Mouse (Mus musculus): ENCODE results near the gene Slamf6. TPM values are rescaled to one million over a fixed set of nuclear protein-coding genes. Genes with fewer than 3 reads are reported as not detected.

Slamf6 gene
- polyA plus RNA-seq, 1 experiment from 2014 or later = not detected

GRCm38 (mm10) chr1:171922844-171923243, 5.5 kb downstream of the Slamf6 start:
- ATAC-seq (ENCODE audit: insufficient number of reproducible peaks, low FRiP score) = no peak
- WGBS = 85% methylated on average over 5 of the region's 5 CpGs
- Histone ChIP-seq H3K27me3 (replicated peaks) (no peaks in the 10 kb centered on the region), H3K9ac (no peak overlapping the region), H3K9me3 (replicated peaks) (0 out of 2 replicates have a peak, but pooled peaks cover 2% of the 10 kb centered on the region), H3K36me3 (no peaks in the 10 kb centered on the region), H3K4me2 (no peak overlapping the region), H3K4me1 (replicated peaks) (0 out of 2 replicates have a peak, but pooled peaks cover 2% of the 10 kb centered on the region), H3K27ac (ENCODE audit: poor library complexity, severe bottlenecking) (no peak overlapping the region), H3K4me3 (no peak overlapping the region)

GRCm38 (mm10) chr1:171924900-171925299, 7.6 kb downstream of the Slamf6 start:
- 63% methylated on average over 3 of the region's 3 CpGs for WGBS
- Histone ChIP-seq H3K4me3 (no peak overlapping the region), H3K36me3 (no peaks in the 10 kb centered on the region), H3K4me2 (no peak overlapping the region), H3K9me3 (replicated peaks) (0 out of 2 replicates have a peak, but pooled peaks cover 2% of the 10 kb centered on the region), H3K4me1 (replicated peaks) (no peaks in the 10 kb centered on the region), H3K27me3 (replicated peaks) (no peaks in the 10 kb centered on the region), H3K27ac (ENCODE audit: poor library complexity, severe bottlenecking) (no peak overlapping the region), H3K9ac (no peak overlapping the region)
- ATAC-seq (ENCODE audit: insufficient number of reproducible peaks, low FRiP score) = no peak

GRCm38 (mm10) chr1:171933851-171934250, 16.5 kb downstream of the Slamf6 start:
- Histone ChIP-seq H3K4me2 (no peak overlapping the region), H3K9ac (no peak overlapping the region), H3K27me3 (replicated peaks) (no peaks in the 10 kb centered on the region), H3K36me3 (no peaks in the 10 kb centered on the region), H3K4me3 (no peak overlapping the region), H3K4me1 (replicated peaks) (no peaks in the 10 kb centered on the region; the same call in 1 of the 2 replicates), H3K9me3 (replicated peaks) (0 out of 2 replicates have a peak, but pooled peaks cover 2% of the 10 kb centered on the region), H3K27ac (ENCODE audit: poor library complexity, severe bottlenecking) (no peak overlapping the region)
- 21% methylated on average over 3 of the region's 3 CpGs for WGBS
- peak; percentile 64; the same call in 1 of the 2 replicates for ATAC-seq (ENCODE audit: insufficient number of reproducible peaks, low FRiP score)

- Histone ChIP-seq H3K4me2 (no peak overlapping the region), H3K4me1 (replicated peaks) (no peaks in the 10 kb centered on the region), H3K27me3 (replicated peaks) (no peaks in the 10 kb centered on the region), H3K9ac (no peak overlapping the region), H3K36me3 (no peaks in the 10 kb centered on the region), H3K4me3 (no peak overlapping the region), H3K9me3 (replicated peaks) (0 out of 2 replicates have a peak, but pooled peaks cover 2% of the 10 kb centered on the region), H3K27ac (ENCODE audit: poor library complexity, severe bottlenecking) (no peak overlapping the region)
- WGBS = 64% methylated on average over 14 of the region's 14 CpGs
- no peak for ATAC-seq (ENCODE audit: insufficient number of reproducible peaks, low FRiP score)
Measured at GRCm38 (mm10) chr1:171938952-171939948, 21.9 kb downstream of the Slamf6 start.

GRCm38 (mm10) chr1:171940626-171941025, 23.3 kb downstream of the Slamf6 start:
- Histone ChIP-seq H3K4me3 (no peak overlapping the region), H3K4me1 (replicated peaks) (no peaks in the 10 kb centered on the region), H3K9ac (no peak overlapping the region), H3K4me2 (no peak overlapping the region), H3K27ac (ENCODE audit: poor library complexity, severe bottlenecking) (no peak overlapping the region), H3K9me3 (replicated peaks) (0 out of 2 replicates have a peak, but pooled peaks cover 2% of the 10 kb centered on the region), H3K36me3 (no peaks in the 10 kb centered on the region), H3K27me3 (replicated peaks) (no peaks in the 10 kb centered on the region)
- 71% methylated on average over 6 of the region's 6 CpGs for whole genome bisulfite sequencing
- ATAC-seq (ENCODE audit: insufficient number of reproducible peaks, low FRiP score) = no peak

- Histone ChIP-seq H3K9me3 (replicated peaks) (no peaks in the 10 kb centered on the region), H3K9ac (no peak overlapping the region), H3K4me2 (no peak overlapping the region), H3K36me3 (no peaks in the 10 kb centered on the region), H3K4me1 (replicated peaks) (no peaks in the 10 kb centered on the region), H3K27ac (ENCODE audit: poor library complexity, severe bottlenecking) (no peak overlapping the region), H3K4me3 (no peak overlapping the region), H3K27me3 (replicated peaks) (no peaks in the 10 kb centered on the region)
- ATAC-seq (ENCODE audit: insufficient number of reproducible peaks, low FRiP score) = no peak
- 67% methylated on average over 6 of the region's 6 CpGs for WGBS
Measured at GRCm38 (mm10) chr1:171946447-171946995, 29.2 kb downstream of the Slamf6 start.

GRCm38 (mm10) chr1:171948161-171948945, 31.0 kb downstream of the Slamf6 start:
- Histone ChIP-seq H3K4me2 (no peak overlapping the region), H3K4me3 (no peak overlapping the region)
- ATAC-seq (ENCODE audit: insufficient number of reproducible peaks, low FRiP score) = no peak

GRCm38 (mm10) chr1:171948946-171949508, 31.7 kb downstream of the Slamf6 start:
- no peaks in the 10 kb centered on the region for H3K4me1 ChIP-seq (replicated peaks)
- no peak overlapping the region for H3K27ac ChIP-seq (ENCODE audit: poor library complexity, severe bottlenecking)
- no peak overlapping the region for H3K4me3 ChIP-seq
- no peak overlapping the region for H3K9ac ChIP-seq
- no peaks in the 10 kb centered on the region for H3K36me3 ChIP-seq
- no peak overlapping the region for H3K4me2 ChIP-seq
- WGBS = 81% methylated on average over 6 of the region's 6 CpGs
- no peaks in the 10 kb centered on the region; the same call in 1 of the 2 replicates for H3K9me3 ChIP-seq (replicated peaks)
- ATAC-seq (ENCODE audit: insufficient number of reproducible peaks, low FRiP score) = no peak
- no peaks in the 10 kb centered on the region for H3K27me3 ChIP-seq (replicated peaks)

More at GRCm38 (mm10) chr1:171948161-171948945, 31.0 kb downstream of the Slamf6 start:
- 75% methylated on average over 11 of the region's 11 CpGs for WGBS
- Histone ChIP-seq H3K9ac (no peak overlapping the region), H3K27ac (ENCODE audit: poor library complexity, severe bottlenecking) (no peak overlapping the region), H3K27me3 (replicated peaks) (no peaks in the 10 kb centered on the region), H3K36me3 (no peaks in the 10 kb centered on the region), H3K4me1 (replicated peaks) (no peaks in the 10 kb centered on the region), H3K9me3 (replicated peaks) (no peaks in the 10 kb centered on the region; the same call in 1 of the 2 replicates)

GRCm38 (mm10) chr1:171955071-171955470, 37.8 kb downstream of the Slamf6 start:
- ATAC-seq (ENCODE audit: insufficient number of reproducible peaks, low FRiP score) = no peak
- Histone ChIP-seq H3K9ac (no peak overlapping the region), H3K4me3 (no peak overlapping the region), H3K27me3 (replicated peaks) (no peaks in the 10 kb centered on the region), H3K36me3 (no peaks in the 10 kb centered on the region), H3K9me3 (replicated peaks) (no peaks in the 10 kb centered on the region; the same call in 1 of the 2 replicates), H3K4me1 (replicated peaks) (no peaks in the 10 kb centered on the region), H3K27ac (ENCODE audit: poor library complexity, severe bottlenecking) (no peak overlapping the region), H3K4me2 (no peak overlapping the region)
- 64% methylated on average over 6 of the region's 6 CpGs for WGBS

GRCm38 (mm10) chr1:171957411-171957810, 40.1 kb downstream of the Slamf6 start:
- no peak for ATAC-seq (ENCODE audit: insufficient number of reproducible peaks, low FRiP score)
- H3K27ac ChIP-seq (ENCODE audit: poor library complexity, severe bottlenecking) = no peak overlapping the region
- H3K4me2 ChIP-seq = no peak overlapping the region
- H3K36me3 ChIP-seq = no peaks in the 10 kb centered on the region
- 72% methylated on average over 2 of the region's 2 CpGs for WGBS
- no peaks in the 10 kb centered on the region for H3K9me3 ChIP-seq (replicated peaks)
- no peak overlapping the region for H3K4me3 ChIP-seq
- no peaks in the 10 kb centered on the region for H3K27me3 ChIP-seq (replicated peaks)
- H3K9ac ChIP-seq = no peak overlapping the region
- no peaks in the 10 kb centered on the region for H3K4me1 ChIP-seq (replicated peaks)
